Mouse (Mus musculus) ES-Bruce4 (cell line): ENCODE results near the gene Rabl6. TPM values are rescaled to one million over a fixed set of nuclear protein-coding genes. Genes with fewer than 3 reads are reported as not detected.

Source experiments
- H3K27ac ChIP-seq: 2 replicates; pipeline ENCODE4 v1.5.1; 2012; ENCODE audit warnings: low read length, inconsistent platforms; ENCODE audit not compliant: insufficient read depth
- H3K27me3 ChIP-seq: 2 replicates; pipeline ENCODE4 v1.6.1; 2012; ENCODE audit warnings: mild to moderate bottlenecking, low read length, inconsistent platforms; ENCODE audit not compliant: control insufficient read depth, poor library complexity, insufficient read depth, severe bottlenecking
- H3K36me3 ChIP-seq: 2 replicates; pipeline ENCODE4 v1.6.1; 2012; ENCODE audit warnings: inconsistent platforms, mild to moderate bottlenecking, low read length, moderate library complexity; ENCODE audit not compliant: control insufficient read depth, poor library complexity, insufficient read depth, severe bottlenecking
- H3K4me1 ChIP-seq: one replicate; pipeline ENCODE4 v1.8.1; 2011; ENCODE audit warnings: low read length; ENCODE audit not compliant: control insufficient read depth, insufficient read depth
- H3K4me3 ChIP-seq: 2 replicates; pipeline ENCODE4 v1.5.1; 2011; ENCODE audit warnings: low read depth, mild to moderate bottlenecking, low read length
- H3K9ac ChIP-seq: 2 replicates; pipeline ENCODE4 v1.6.1; 2012; ENCODE audit warnings: low read depth, mild to moderate bottlenecking, inconsistent platforms; ENCODE audit not compliant: poor library complexity, severe bottlenecking
- H3K9me3 ChIP-seq: replicated peaks from 2 replicates; pipeline ENCODE4 v1.6.1; 2012; ENCODE audit warnings: mild to moderate bottlenecking, low read length, inconsistent platforms; ENCODE audit not compliant: control insufficient read depth, poor library complexity, insufficient read depth, severe bottlenecking
- CTCF ChIP-seq: IDR thresholded peaks from one replicate; pipeline ENCODE4 v1.8.1; 2011; ENCODE audit warnings: low read depth, low read length
- EP300 ChIP-seq: IDR thresholded peaks from 2 replicates; pipeline ENCODE4 v1.6.1; 2011; ENCODE audit warnings: low read depth, low read length; ENCODE audit not compliant: insufficient read depth
- POLR2A ChIP-seq: IDR thresholded peaks from one replicate; pipeline ENCODE4 v1.8.1; 2011; ENCODE audit warnings: low read length; ENCODE audit not compliant: insufficient read depth
- polyA plus RNA-seq: library from polyadenylated mRNA; stranded (reverse); fragments of >200 nt; gene quantifications from 2 replicates; pipeline ENCODE4 v1.2.4, GENCODE M21; 2011; ENCODE audit warnings: low read depth; ENCODE audit not compliant: missing spikeins, insufficient read depth, insufficient read length

Rabl6 gene
- polyA plus RNA-seq, 1 experiment = 80.2 TPM

DNA sequence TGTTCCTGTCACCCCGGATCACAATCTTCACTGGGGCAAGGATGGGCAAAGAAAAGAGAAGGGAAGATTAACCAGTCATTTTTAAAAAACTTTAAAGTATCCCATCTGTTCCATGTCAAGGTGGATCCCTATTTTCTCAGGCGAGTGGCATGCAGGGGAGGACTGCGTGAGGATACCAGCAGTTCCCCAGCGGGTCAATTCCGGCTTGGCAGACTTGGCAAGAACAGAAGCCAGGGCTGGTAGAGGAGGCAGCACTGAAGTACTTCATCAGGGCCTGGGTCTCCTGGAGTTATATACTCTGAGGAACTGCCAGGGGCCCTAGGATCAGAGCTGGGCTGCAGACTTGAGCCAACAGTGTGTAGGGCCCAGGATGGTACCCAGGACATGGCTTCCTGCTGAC lies 5.8 kb downstream of the Rabl6 start:
- H3K9me3 ChIP-seq = no peaks in the 10 kb centered on the region
- TF ChIP-seq POLR2A (no peak), EP300 (no peak), CTCF (no peak)
- peaks cover 11% of the 10 kb centered on the region; the same call in 1 of the 2 replicates for H3K36me3 ChIP-seq
- H3K4me3 ChIP-seq = no peak overlapping the region
- H3K4me1 ChIP-seq = no peaks in the 10 kb centered on the region
- H3K9ac ChIP-seq = no peak overlapping the region
- H3K27ac ChIP-seq = no peak overlapping the region
- H3K27me3 ChIP-seq = no peaks in the 10 kb centered on the region

- Histone ChIP-seq H3K4me1 (no peaks in the 10 kb centered on the region), H3K9me3 (no peaks in the 10 kb centered on the region), H3K4me3 (no peak overlapping the region), H3K9ac (no peak overlapping the region), H3K27ac (no peak overlapping the region), H3K36me3 (peaks cover 25% of the 10 kb centered on the region), H3K27me3 (no peaks in the 10 kb centered on the region)
- TF ChIP-seq POLR2A (no peak), EP300 (no peak), CTCF (no peak)
Measured at GRCm38 (mm10) chr2:25600037-25600436, 8.3 kb downstream of the Rabl6 start.

- Histone ChIP-seq H3K4me3 (no peak overlapping the region), H3K9ac (no peak overlapping the region), H3K27ac (no peak overlapping the region), H3K27me3 (no peaks in the 10 kb centered on the region), H3K9me3 (no peaks in the 10 kb centered on the region), H3K36me3 (peaks cover 29% of the 10 kb centered on the region), H3K4me1 (no peaks in the 10 kb centered on the region)
- TF ChIP-seq CTCF = no peak
- TF ChIP-seq POLR2A = no peak
- no peak for TF ChIP-seq EP300
Measured at GRCm38 (mm10) chr2:25598749-25599148, 9.6 kb downstream of the Rabl6 start.

DNA sequence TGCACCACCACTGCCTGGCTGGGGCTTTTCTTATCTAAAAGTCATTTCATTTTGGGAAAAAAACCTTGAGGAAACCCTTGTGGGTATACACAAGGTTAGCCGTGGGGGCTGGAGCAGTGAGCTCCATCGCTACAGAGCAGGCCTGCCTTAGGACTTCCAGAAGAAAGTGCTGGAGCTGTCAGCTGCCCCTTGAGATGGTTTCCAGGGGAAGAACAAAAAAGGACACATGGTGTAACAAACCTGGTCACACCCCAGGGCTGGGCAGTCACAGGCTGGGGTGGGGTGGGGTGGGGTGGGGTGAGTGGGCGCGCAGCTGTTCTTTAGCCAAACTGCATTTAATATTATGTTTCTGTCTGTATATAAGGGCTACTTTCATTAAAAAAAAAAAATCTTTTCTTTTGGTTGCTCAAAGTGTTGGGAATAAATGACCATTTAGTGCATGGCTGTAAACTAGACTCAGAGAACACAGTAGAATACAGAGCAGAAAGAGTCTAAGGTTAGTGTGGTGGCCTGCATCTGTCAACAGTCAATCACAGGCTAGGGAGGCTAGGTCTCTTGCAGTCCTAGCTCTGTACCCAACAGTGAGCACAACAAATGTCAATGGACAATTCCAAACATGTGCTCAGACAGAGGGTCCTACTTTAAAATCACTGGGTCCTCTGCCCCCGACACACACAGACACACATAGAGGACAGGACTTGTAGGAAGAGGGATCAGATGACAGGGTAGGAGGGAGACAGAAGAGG lies 11.4 kb downstream of the Rabl6 start:
- H3K4me3 ChIP-seq = no peak overlapping the region
- peaks cover 30% of the 10 kb centered on the region for H3K36me3 ChIP-seq
- H3K9me3 ChIP-seq = no peaks in the 10 kb centered on the region
- TF ChIP-seq EP300 (no peak), CTCF (no peak), POLR2A (no peak)
- H3K27ac ChIP-seq = no peak overlapping the region
- H3K4me1 ChIP-seq = no peaks in the 10 kb centered on the region
- no peak overlapping the region for H3K9ac ChIP-seq
- H3K27me3 ChIP-seq = no peaks in the 10 kb centered on the region

DNA sequence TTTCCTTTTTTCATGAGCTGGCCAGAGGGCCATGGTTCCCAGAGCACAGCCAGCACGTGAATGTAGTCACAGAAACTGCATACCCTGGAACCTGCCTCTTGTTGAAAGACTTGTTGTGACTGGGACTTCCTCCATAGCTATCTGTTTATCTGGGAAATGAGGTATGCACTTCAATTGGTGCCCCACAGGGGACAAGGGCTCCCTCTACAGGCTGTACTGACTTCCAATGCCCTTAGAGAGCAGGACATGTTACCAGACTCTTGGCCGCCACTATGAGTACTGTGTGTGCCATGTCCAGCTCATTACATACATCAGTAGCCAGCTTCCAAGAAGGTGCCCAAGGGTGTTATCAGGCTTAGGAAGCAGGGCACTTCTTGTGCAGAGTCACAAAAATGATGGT lies 16.5 kb downstream of the Rabl6 start:
- Histone ChIP-seq H3K36me3 (peaks cover 24% of the 10 kb centered on the region), H3K27me3 (no peaks in the 10 kb centered on the region), H3K4me3 (no peak overlapping the region), H3K27ac (no peak overlapping the region), H3K9ac (no peak overlapping the region), H3K4me1 (no peaks in the 10 kb centered on the region), H3K9me3 (no peaks in the 10 kb centered on the region)
- TF ChIP-seq CTCF (peak; percentile 49), POLR2A (no peak)

- Histone ChIP-seq H3K36me3 (peaks cover 7% of the 10 kb centered on the region), H3K9me3 (no peaks in the 10 kb centered on the region), H3K27me3 (no peaks in the 10 kb centered on the region), H3K4me1 (no peaks in the 10 kb centered on the region), H3K4me3 (no peak overlapping the region), H3K27ac (no peak overlapping the region), H3K9ac (no peak overlapping the region)
- TF ChIP-seq POLR2A = no peak
- no peak for TF ChIP-seq EP300
- TF ChIP-seq CTCF = no peak
Measured at GRCm38 (mm10) chr2:25588227-25588907, 20.0 kb downstream of the Rabl6 start.
